Mouse (Mus musculus) heart, adult 11 months (tissue): ENCODE data around the gene Samd14.

Source experiments
- DNase-seq: peaks from one replicate; pipeline ENCODE4 v3.0.0; 2022

Gene Samd14

DNA sequence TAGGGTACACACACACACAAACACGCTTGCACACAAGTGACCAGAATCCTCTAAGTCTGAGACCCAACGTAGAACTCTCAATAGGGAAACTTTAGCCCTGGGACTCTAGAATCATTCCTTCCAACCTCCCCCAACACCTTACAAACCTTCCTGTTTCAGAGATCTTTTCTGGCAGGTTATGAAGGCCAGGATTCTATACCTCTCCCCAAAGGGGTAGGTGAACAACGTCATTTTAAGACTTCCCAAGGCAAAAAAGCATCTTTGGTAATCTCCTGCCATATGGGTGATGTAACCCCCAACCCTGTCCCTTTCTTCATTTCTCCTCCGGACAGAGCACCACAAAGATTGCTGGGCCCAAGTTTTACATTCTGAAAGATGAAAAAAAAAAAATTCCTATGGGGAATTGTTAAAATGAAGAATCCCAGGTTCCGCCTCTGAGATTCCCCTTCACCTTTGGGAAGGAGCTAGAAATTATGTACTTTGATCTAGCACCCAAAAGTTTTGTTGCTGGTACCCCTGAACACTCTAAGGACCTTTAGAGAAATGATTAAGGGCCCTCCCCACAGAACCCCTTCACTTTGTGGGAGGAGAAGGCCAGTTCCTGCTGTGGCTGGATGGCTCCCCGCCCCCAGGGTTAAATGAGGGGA, 19.5 kb upstream of the Samd14 start:
- DNase-seq: no peak

DNA sequence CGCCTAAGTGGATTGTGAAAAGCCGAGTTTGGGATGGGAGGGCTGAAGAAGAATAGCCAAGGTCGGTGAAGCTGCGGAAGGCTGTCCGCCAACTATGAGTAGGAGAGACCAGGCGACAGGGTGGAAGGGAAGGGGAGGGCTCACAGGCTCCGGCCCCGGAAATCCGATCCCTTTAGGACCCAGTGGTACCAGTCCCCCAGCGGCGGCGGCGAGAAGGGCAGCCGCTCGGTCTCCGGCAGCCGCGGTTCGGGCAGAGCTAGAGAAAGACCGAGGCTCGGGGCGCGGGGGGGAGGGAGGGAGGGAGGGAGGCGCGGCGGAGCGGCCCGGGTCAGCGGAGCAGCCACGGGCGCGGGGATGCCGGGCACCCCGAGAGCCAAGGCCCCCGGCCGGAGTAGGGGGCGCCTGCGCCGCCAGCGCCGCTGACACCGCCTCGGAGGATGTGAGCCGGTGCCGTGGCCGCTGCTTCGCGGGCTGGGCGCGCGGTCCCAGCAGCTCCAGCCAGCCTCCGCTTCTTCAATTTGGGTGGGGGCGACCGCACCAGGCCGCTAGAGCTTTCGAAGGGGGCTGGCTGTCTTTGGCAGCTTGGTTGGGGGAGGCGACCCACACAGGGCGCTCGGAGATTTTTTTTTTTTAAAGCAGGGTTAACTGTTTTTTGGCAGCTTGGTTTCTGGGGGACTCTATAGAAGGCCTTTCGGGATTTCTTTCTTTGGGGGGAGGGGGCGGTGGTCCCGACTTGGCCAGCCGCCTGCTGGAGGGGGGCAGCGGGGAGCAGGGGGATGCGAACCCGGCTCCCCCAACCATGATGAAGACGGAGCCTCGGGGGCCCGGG, 18.7 kb upstream of the Samd14 start, which contains the start of gene Ppp1r9b:
TSS of gene Ppp1r9b (plus strand) at position 287 of the 829 bp plus-strand sequence.
- DNase-seq: peak; percentile 100

GRCm38 (mm10) chr11:94991641-94992479, 17.8 kb upstream of the Samd14 start:
- peak; percentile 96 for DNase-seq

GRCm38 (mm10) chr11:94992480-94992753, 17.3 kb upstream of the Samd14 start:
- DNase-seq: no peak

GRCm38 (mm10) chr11:94992754-94993606, 16.7 kb upstream of the Samd14 start:
- DNase-seq: peak; percentile 98

DNA sequence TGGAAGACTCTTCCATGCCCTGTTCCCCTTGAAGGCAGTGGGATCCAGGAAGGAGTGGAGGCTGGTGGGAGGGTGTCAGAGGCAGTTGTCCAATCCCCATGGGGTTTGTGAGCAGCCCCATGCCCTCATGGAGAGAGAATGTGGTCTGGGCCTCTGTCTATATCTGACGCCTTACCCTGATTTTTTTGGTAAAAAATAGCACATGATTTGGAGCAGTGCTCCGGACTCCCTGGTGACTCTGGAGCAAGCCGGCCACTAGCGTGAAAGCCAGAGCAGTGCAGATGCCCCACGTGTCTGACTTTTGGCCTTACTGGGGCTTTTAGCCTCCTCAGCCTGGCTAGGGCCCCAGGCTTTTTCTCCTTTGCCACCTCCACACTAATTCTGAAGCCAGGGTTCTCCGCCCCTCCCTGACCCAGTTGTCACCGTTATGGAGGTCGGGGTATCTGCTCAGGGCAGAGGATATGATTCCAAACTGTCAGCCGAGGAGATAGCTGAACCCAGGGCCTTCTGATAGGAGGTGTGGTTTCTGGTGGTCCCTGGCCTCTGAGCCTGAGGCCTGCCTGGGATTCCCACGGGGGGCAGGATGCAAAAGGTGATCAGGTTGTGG, 15.4 kb upstream of the Samd14 start:
- peak; percentile 97 for DNase-seq

- peak; percentile 92 for DNase-seq
Measured at GRCm38 (mm10) chr11:94994947-94995772, 14.5 kb upstream of the Samd14 start.

GRCm38 (mm10) chr11:94996101-94996500, 13.6 kb upstream of the Samd14 start:
- DNase-seq: no peak

DNA sequence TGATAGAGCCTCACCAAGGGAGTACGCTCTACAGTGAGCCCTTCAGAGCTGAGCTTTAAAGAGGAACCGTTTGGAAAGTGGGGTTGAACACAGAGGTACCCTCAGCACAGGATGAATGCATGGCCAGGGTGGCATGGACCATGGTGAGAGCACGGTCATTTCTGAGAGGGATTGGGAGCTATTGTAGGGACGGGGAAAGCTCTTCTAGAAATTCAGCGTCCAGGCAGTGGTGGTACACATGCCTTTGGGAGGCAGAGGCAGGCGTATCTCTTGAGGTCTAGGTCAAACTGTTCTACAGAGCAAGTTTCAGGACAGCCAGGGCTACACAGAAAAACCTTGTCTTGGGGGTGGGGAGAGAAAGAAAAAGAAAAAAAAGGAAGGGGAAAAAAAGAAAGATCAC, 12.7 kb upstream of the Samd14 start:
- DNase-seq: no peak

- DNase-seq: peak; percentile 95
Measured at GRCm38 (mm10) chr11:94997596-94997995, 12.1 kb upstream of the Samd14 start.

DNA sequence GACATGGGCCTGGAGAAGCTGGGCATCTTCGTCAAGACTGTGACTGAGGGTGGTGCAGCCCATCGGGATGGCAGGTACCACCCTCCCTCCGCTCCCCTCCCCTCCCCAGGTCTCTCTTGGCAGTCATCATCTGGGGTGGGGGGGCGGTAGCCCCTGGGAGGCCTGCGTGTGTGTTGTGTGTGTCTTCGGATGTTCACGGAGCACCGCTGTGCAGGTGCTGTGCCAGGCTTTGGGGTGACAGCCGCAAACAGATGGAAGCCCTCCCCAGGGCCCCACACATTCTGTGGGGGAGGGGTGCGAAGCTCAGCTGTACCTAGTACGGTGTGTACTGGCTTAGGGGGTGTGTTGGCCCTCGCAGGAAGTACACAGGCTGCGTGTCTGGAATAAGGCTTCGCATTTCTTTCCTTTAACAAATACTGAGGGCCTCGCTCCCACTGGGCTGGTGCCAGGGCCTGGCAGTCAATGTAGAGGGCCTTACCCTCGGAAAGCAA, 11.6 kb upstream of the Samd14 start:
- DNase-seq: peak; percentile 98

DNA sequence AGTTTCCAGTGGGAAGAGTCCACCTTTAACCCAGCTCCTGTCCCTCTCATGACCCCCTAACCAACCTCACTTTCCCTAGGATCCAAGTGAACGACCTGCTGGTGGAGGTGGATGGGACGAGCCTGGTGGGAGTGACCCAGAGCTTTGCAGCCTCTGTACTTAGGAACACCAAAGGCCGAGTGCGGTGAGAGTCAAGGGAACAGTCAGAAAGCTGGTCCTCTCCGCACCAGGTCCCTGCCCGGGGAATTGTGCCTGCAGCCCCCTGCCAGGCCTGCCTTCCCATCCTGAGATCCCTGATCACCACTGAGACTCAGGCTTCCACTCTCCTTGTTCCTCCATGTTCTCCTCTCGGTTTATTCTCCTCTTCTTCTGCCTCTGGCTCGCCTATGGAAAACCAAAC, 9.6 kb upstream of the Samd14 start:
- DNase-seq: no peak

GRCm38 (mm10) chr11:95000548-95000947, 9.1 kb upstream of the Samd14 start:
- peak; percentile 98 for DNase-seq

DNA sequence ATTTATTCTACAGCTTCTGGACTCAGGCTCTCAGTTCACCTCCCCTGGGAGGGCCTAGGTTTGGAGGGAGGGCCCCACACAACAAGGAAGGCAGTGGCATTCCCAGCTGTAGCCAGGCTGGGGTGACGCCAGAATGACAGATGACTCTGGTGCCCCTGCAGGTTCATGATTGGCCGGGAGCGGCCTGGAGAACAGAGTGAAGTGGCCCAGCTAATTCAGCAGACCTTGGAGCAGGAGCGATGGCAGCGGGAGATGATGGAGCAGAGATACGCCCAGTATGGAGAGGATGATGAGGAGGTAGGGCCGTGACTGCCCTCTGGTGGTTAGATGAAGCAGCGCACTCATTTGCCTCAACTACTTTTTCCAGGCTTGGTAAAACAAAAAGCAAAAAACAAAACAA, 8.6 kb upstream of the Samd14 start:
- peak; percentile 97 for DNase-seq

GRCm38 (mm10) chr11:95001584-95002347, 7.9 kb upstream of the Samd14 start:
- DNase-seq: peak; percentile 93

DNA sequence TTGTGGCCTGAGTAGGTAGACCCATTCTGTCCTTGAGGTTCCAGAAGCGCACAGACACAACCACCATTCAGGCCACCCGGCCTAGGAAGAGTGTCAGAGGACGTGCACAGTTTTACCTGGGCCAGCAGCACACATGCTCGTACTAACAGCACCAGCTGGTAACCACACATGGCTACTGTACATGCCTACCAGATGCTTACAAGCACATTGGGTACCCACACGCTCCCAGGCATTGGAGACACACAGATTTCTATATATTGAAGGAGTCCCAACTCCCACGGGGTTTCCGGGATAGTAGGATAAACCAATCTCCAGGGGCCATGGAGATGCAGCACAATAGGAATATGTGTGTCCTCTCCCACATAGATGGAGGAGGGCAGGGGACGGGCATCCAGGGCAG, 7.0 kb upstream of the Samd14 start:
- no peak for DNase-seq

GRCm38 (mm10) chr11:95004136-95004936, 5.3 kb upstream of the Samd14 start:
- peak; percentile 97 for DNase-seq

DNA sequence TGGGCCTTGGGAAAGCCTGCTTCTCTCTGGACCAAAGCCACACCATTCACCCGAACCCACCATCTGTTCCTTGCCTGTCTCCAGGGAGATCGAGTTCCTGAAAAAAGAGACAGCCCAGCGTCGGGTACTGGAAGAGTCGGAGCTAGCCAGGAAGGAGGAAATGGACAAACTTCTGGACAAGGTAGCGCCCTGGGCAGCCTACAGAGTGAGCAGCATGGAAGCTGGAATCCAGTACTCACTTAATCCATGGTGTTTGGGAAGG, 4.8 kb upstream of the Samd14 start:
- no peak for DNase-seq

GRCm38 (mm10) chr11:95006038-95006437, 3.6 kb upstream of the Samd14 start:
- no peak for DNase-seq
